Mouse (Mus musculus) Patski (cell line): ENCODE measurements around the gene Leap2. TPM values are rescaled to one million over a fixed set of nuclear protein-coding genes. Genes with fewer than 3 reads are reported as not detected.

Experiments
- ATAC-seq: fragments of 100-300 bp; one replicate; pipeline ENCODE4 v1.8.0; 2021
- CTCF ChIA-PET: fragments of 350-600 bp; sonication (Branson Sonifier 250); formaldehyde crosslinking; loops from one replicate; lab custom pipeline; 2022; ENCODE audit warnings: inconsistent platforms; lab: Charles Lee
- POLR2A ChIA-PET: fragments of 350-600 bp; sonication (Branson Sonifier 250); formaldehyde crosslinking; loops from one replicate; lab custom pipeline; 2022; ENCODE audit warnings: antibody characterized with exemption, inconsistent platforms; lab: Charles Lee
- DNase-seq: peaks from one replicate; pipeline ENCODE4 v3.0.0-alpha.2; 2011; ENCODE audit warnings: low read depth, low spot score
- H3K27me3 ChIP-seq: fragments of 371-371 bp; one replicate; pipeline ENCODE4 v1.5.1; 2021
- CTCF ChIP-seq: fragments of 100-300 bp; IDR thresholded peaks from one replicate; pipeline ENCODE4 v1.5.1; 2021
- in situ Hi-C: fragments of 300-500 bp; cut with MboI; formaldehyde crosslinking; loops from 3 replicates; pipeline ENCODE4 v1.11.1; 2018; ENCODE audit warnings: low pct_unique_long_range_greater_than_20kb, mixed read lengths
- polyA plus RNA-seq: library from polyadenylated mRNA; unstranded; gene quantifications from one replicate; pipeline ENCODE4 v1.2.3, GENCODE M21; 2021

Leap2 gene
- polyA plus RNA-seq, 1 experiment from 2014 or later, result 0.12 TPM

- in situ Hi-C loops, result no loop called here
- ATAC-seq (no peak), DNase-seq (no peak)
- peaks cover 8% of the 10 kb centered on the region for H3K27me3 ChIP-seq
- POLR2A ChIA-PET, result no interaction called here
- peak; percentile 76 for TF ChIP-seq CTCF
- CTCF ChIA-PET, result interaction anchor here (2.3 kb wide), 1 partner anchor 12 kb away, joined by 8 read pairs; no protein-coding TSS in a partner anchor
These were observed 20.9 kb upstream of the Leap2 start for GRCm38 (mm10) chr11:53443861-53444260.

GRCm38 (mm10) chr11:53441921-53442320 lies 19.0 kb upstream of the Leap2 start:
- DNase-seq (no peak), ATAC-seq (no peak)
- CTCF ChIA-PET, result interaction anchor here (1.0 kb wide), 1 partner anchor 15 kb away, joined by 5 read pairs; the partner anchor contains the start of genes Gm10447 and Shroom1
- no peak for TF ChIP-seq CTCF
- POLR2A ChIA-PET, result no interaction called here
- in situ Hi-C loops, result no loop called here
- peaks cover 8% of the 10 kb centered on the region for H3K27me3 ChIP-seq

- DNase-seq (no peak), ATAC-seq (no peak)
- peaks cover 5% of the 10 kb centered on the region for H3K27me3 ChIP-seq
- TF ChIP-seq CTCF, result no peak
- CTCF ChIA-PET, result no interaction called here
- POLR2A ChIA-PET, result no interaction called here
- in situ Hi-C loops, result no loop called here
These were observed 13.4 kb upstream of the Leap2 start for GRCm38 (mm10) chr11:53436338-53436737.

GRCm38 (mm10) chr11:53435504-53435903 lies 12.5 kb upstream of the Leap2 start:
- ChIA-PET POLR2A (no interaction called here), CTCF (no interaction called here)
- no peaks in the 10 kb centered on the region for H3K27me3 ChIP-seq
- in situ Hi-C loops, result no loop called here
- no peak for TF ChIP-seq CTCF
- ATAC-seq (no peak), DNase-seq (no peak)

- DNase-seq (no peak), ATAC-seq (no peak)
- ChIA-PET POLR2A (interaction anchor here (0.6 kb wide), 1 partner anchor 165 kb away, joined by 5 read pairs; no protein-coding TSS in a partner anchor), CTCF (interaction anchor here (1.4 to 2.0 kb wide), 2 partner anchors 9 to 12 kb away, joined by 3 to 8 read pairs; no protein-coding TSS in a partner anchor)
- TF ChIP-seq CTCF, result no peak
- in situ Hi-C loops, result no loop called here
- H3K27me3 ChIP-seq, result no peaks in the 10 kb centered on the region
These were observed 10.1 kb upstream of the Leap2 start for GRCm38 (mm10) chr11:53433057-53433456.

GRCm38 (mm10) chr11:53431347-53432056 lies 8.5 kb upstream of the Leap2 start:
- ATAC-seq (peak; percentile 4), DNase-seq (no peak)
- POLR2A ChIA-PET, result interaction anchor here (0.5 kb wide), 1 partner anchor 30 kb away, joined by 3 read pairs; no protein-coding TSS in a partner anchor
- no peaks in the 10 kb centered on the region for H3K27me3 ChIP-seq
- TF ChIP-seq CTCF, result no peak
- CTCF ChIA-PET, result interaction anchor here (1.1 to 2.0 kb wide), 3 partner anchors 14 to 22 kb away, joined by 3 to 8 read pairs (median 3); no protein-coding TSS in a partner anchor
- in situ Hi-C loops, result no loop called here

GRCm38 (mm10) chr11:53430670-53431346 lies 7.8 kb upstream of the Leap2 start, which contains the start of the genes Uqcrq and Gdf9:
Uqcrq (minus strand) TSS chr11:53430831.
Gdf9 (plus strand) TSS chr11:53431023.
- in situ Hi-C loops, result no loop called here
- CTCF ChIA-PET, result interaction anchor here (1.2 to 2.0 kb wide), 2 partner anchors 14 kb away, joined by 3 to 8 read pairs; no protein-coding TSS in a partner anchor
- DNase-seq (peak; percentile 97), ATAC-seq (peak; percentile 84)
- POLR2A ChIA-PET, result no interaction called here
- H3K27me3 ChIP-seq, result no peaks in the 10 kb centered on the region
- TF ChIP-seq CTCF, result no peak

- no peak for TF ChIP-seq CTCF
- no peak for DNase-seq
- POLR2A ChIA-PET, result no interaction called here
- peak; percentile 17 for ATAC-seq
- in situ Hi-C loops, result no loop called here
- CTCF ChIA-PET, result interaction anchor here (1.2 kb wide), 1 partner anchor 13 kb away, joined by 3 read pairs; no protein-coding TSS in a partner anchor
- H3K27me3 ChIP-seq, result no peaks in the 10 kb centered on the region
These were observed 7.3 kb upstream of the Leap2 start for GRCm38 (mm10) chr11:53430300-53430669.

GRCm38 (mm10) chr11:53429182-53429581 lies 6.2 kb upstream of the Leap2 start:
- in situ Hi-C loops, result no loop called here
- DNase-seq (no peak), ATAC-seq (no peak)
- ChIA-PET CTCF (no interaction called here), POLR2A (no interaction called here)
- TF ChIP-seq CTCF, result no peak
- H3K27me3 ChIP-seq, result no peaks in the 10 kb centered on the region

- ChIA-PET CTCF (no interaction called here), POLR2A (no interaction called here)
- DNase-seq (no peak), ATAC-seq (no peak)
- no peaks in the 10 kb centered on the region for H3K27me3 ChIP-seq
- no peak for TF ChIP-seq CTCF
- in situ Hi-C loops, result no loop called here
These were observed 5.7 kb upstream of the Leap2 start for GRCm38 (mm10) chr11:53428716-53429057.
